Mouse (Mus musculus): ENCODE results near the gene Rpl19.

- TF ChIP-seq CTCF (IDR thresholded peaks at IDR 0.05; ENCODE audit: low read depth) (no peak), EP300 (IDR thresholded peaks at IDR 0.05; ENCODE audit: low read depth) (no peak)
Observed at GRCm38 (mm10) chr11:97983506-97983905, 43.0 kb upstream of the Rpl19 start.

Data from liver, postnatal 0 days (tissue).